Mouse (Mus musculus) bone marrow macrophage, adult 2 months (primary cell): ENCODE measurements around the gene Sgpl1.

ENCODE experiments used
- CTCF ChIP-seq: IDR thresholded peaks from 2 replicates; pipeline ENCODE4 v1.5.1; 2012; ENCODE audit warnings: low read depth, mild to moderate bottlenecking, low read length, moderate library complexity
- POLR2A ChIP-seq: IDR thresholded peaks from 2 replicates; pipeline ENCODE4 v1.6.1; 2012; ENCODE audit warnings: mild to moderate bottlenecking, low read depth, low read length, borderline replicate concordance

DNA sequence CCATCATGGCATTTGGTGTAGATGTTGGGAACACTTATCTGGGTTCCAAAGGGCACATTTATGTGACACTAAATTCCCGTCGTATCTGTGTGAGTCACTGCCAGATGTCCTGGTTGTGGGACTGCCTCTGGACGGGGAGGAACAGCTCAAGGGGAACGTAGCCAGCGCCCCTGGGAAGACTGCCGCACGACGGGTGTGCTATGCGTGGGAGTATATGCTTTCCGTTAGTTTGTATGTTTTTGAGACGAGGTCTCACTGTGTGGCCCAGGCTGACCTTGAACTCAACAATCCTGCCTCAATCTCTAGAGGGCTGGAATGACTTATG, 66.6 kb downstream of the Sgpl1 start:
- no peak for TF ChIP-seq POLR2A
- no peak for TF ChIP-seq CTCF
